Mouse (Mus musculus) limb, embryonic 15.5 days (tissue): ENCODE data around the gene Gm44596. TPM values are rescaled to one million over a fixed set of nuclear protein-coding genes. Genes with fewer than 3 reads are reported as not detected.
A peak's percentile ranks its signal among the peaks of the same experiment; 100 is the strongest.
"Not testable (repeated sequence)": the region's sequence is repeated elsewhere in the genome, so short reads cannot be mapped to it uniquely, and the experiment has no call there.

Source experiments
- ATAC-seq: fragments of 200-750 bp; cut with Nextera tagmentation; 2 replicates; pipeline ENCODE4 v1.8.0; 2017; ENCODE audit warnings: low read depth, moderate TSS enrichment; ENCODE audit not compliant: insufficient number of reproducible peaks, low FRiP score, low TSS enrichment
- H3K27ac ChIP-seq: fragments of 300-500 bp; sonication (generic); 2 replicates; pipeline ENCODE4 v1.5.1; 2015; ENCODE audit warnings: moderate library complexity, mild to moderate bottlenecking, inconsistent platforms
- H3K27me3 ChIP-seq: fragments of 300-500 bp; sonication (generic); 2 replicates; pipeline ENCODE4 v1.6.1; 2015; ENCODE audit warnings: inconsistent platforms
- H3K36me3 ChIP-seq: fragments of 300-500 bp; sonication (generic); 2 replicates; pipeline ENCODE4 v1.6.1; 2015; ENCODE audit warnings: inconsistent platforms
- H3K4me1 ChIP-seq: fragments of 300-500 bp; sonication (generic); 2 replicates; pipeline ENCODE4 v1.6.1; 2015; ENCODE audit warnings: inconsistent platforms
- H3K4me2 ChIP-seq: fragments of 300-500 bp; sonication (generic); 2 replicates; pipeline ENCODE4 v1.6.1; 2015; ENCODE audit warnings: mild to moderate bottlenecking, inconsistent platforms
- H3K4me3 ChIP-seq: fragments of 300-500 bp; sonication (generic); 2 replicates; pipeline ENCODE4 v1.5.1; 2015; ENCODE audit warnings: mild to moderate bottlenecking, inconsistent platforms
- H3K9ac ChIP-seq: fragments of 300-500 bp; sonication (generic); 2 replicates; pipeline ENCODE4 v1.6.1; 2015; ENCODE audit warnings: inconsistent platforms
- H3K9me3 ChIP-seq: fragments of 300-500 bp; sonication (generic); 2 replicates; pipeline ENCODE4 v1.6.1; 2016; ENCODE audit warnings: inconsistent platforms
- WGBS: fragments of 180-500 bp; shearing (Covaris S2); methylation state at CpG from one replicate; pipeline ENCODE4 v1.1.7; 2015; 5-methylcytosine and 5-hydroxymethylcytosine counted together
- polyA plus RNA-seq: library from polyadenylated mRNA; unstranded; fragments of >200 nt; fragmentation: Nextera tagmentation; extraction: Ambion mirVana; gene quantifications from 2 replicates; pipeline ENCODE4 v1.2.1, GENCODE M21; 2015

The Gm44596 gene
- polyA plus RNA-seq, 1 experiment from 2014 or later: not detected

DNA sequence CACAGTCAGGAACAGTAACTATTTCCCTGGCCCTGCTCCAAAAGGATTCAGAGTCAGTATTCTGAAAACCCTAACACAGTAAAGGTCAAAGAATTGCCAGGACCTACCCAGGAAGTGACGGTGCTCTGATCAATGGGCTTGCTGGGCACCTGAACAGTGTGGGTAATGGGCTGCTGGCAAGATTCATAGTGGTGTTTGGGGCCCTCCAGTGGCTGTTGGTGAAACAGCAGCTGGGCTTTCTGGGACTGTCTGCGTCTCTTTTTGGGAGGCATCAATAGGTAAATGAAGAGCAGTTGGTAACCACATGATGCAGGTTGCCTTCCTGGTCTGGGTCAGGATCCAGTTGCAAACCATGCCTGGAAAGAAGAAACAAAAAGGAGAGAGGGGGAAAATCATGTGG lies 16.3 kb upstream of the Gm44596 start:
- 22% methylated on average over 2 of the region's 2 CpGs for WGBS
- Histone ChIP-seq H3K4me2 (no peak overlapping the region), H3K4me3 (no peak overlapping the region), H3K36me3 (peaks cover 25% of the 10 kb centered on the region), H3K27ac (no peak overlapping the region), H3K27me3 (no peaks in the 10 kb centered on the region), H3K9ac (no peak overlapping the region), H3K4me1 (peaks cover 34% of the 10 kb centered on the region), H3K9me3 (no peaks in the 10 kb centered on the region)
- no peak for ATAC-seq

DNA sequence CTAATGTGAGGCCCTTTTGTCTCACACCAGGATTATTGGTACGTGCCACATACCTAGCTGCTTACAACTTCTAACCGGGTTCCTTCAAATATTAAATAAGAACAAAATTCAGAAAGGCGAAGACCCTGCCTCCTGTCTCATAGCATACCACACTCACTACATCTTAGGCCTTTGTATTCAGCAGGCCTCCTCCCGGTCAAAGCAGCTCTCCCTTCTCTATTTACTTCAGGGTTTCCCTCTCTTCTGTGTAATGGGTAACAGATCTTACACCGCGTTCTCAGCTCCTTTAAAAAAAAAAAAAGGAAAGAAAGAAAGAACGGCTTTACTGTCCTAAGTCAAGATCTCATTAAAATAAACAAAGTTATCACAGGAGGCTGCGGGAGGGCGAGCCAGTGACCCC lies 13.4 kb upstream of the Gm44596 start:
- Histone ChIP-seq H3K36me3 (peaks cover 37% of the 10 kb centered on the region), H3K9me3 (no peaks in the 10 kb centered on the region), H3K27me3 (no peaks in the 10 kb centered on the region), H3K27ac (peak overlapping the region; percentile 97), H3K4me3 (peak overlapping the region; percentile 88), H3K9ac (peak overlapping the region; percentile 91), H3K4me2 (peak overlapping the region; percentile 97), H3K4me1 (peaks cover 38% of the 10 kb centered on the region)
- WGBS: 14% methylated on average over 9 of the region's 9 CpGs
- ATAC-seq: no peak

DNA sequence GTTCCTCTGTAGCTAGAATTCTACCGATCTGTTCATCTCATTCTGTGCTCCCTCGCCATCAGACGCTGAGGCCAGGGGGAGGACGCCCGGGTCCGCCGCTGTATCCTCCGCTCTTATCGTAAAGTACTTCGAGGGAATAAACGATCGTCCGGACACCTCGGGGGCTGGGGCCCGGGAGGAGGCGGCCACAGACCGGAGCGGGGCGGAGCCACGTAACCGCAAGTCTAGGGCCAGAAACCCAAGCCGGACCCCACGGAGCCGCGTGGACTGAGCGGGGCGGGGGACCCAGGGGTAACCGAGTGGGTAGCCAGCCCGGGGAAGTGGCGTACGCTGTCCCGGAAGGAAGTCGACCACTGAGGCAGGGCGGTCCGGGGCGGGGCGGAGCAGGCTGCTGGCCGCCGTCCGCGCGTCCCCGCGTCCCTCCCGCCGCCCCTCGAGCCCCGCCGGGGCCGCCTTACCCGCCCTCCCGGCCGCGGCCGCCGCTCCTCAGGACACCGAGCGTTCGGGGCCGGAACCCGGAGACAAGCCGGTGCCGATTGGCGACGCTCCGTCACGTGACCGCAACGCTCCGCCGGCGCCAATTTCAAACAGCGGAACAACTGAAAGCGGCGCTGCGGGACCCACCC lies 12.8 kb upstream of the Gm44596 start, which contains the start of the genes Rhno1 and Foxm1:
Rhno1 (minus strand) TSS at position 531 of the 626 bp plus-strand sequence.
Foxm1 (plus strand) TSS at position 587 of the 626 bp plus-strand sequence.
- ATAC-seq: peak; percentile 91
- peak within 1 kb of the TSS; percentile 97 for H3K4me2 ChIP-seq
- under 1% methylated on average over 60 of the region's 76 CpGs for WGBS
- H3K9me3 ChIP-seq: no peaks in the 10 kb centered on the region
- H3K4me3 ChIP-seq: peak within 1 kb of the TSS; percentile 88
- peaks cover 36% of the 10 kb centered on the region for H3K36me3 ChIP-seq
- H3K9ac ChIP-seq: peak within 1 kb of the TSS; percentile 91
- H3K4me1 ChIP-seq: peaks cover 38% of the 10 kb centered on the region
- no peaks in the 10 kb centered on the region for H3K27me3 ChIP-seq
- H3K27ac ChIP-seq: peak within 1 kb of the TSS; percentile 97

DNA sequence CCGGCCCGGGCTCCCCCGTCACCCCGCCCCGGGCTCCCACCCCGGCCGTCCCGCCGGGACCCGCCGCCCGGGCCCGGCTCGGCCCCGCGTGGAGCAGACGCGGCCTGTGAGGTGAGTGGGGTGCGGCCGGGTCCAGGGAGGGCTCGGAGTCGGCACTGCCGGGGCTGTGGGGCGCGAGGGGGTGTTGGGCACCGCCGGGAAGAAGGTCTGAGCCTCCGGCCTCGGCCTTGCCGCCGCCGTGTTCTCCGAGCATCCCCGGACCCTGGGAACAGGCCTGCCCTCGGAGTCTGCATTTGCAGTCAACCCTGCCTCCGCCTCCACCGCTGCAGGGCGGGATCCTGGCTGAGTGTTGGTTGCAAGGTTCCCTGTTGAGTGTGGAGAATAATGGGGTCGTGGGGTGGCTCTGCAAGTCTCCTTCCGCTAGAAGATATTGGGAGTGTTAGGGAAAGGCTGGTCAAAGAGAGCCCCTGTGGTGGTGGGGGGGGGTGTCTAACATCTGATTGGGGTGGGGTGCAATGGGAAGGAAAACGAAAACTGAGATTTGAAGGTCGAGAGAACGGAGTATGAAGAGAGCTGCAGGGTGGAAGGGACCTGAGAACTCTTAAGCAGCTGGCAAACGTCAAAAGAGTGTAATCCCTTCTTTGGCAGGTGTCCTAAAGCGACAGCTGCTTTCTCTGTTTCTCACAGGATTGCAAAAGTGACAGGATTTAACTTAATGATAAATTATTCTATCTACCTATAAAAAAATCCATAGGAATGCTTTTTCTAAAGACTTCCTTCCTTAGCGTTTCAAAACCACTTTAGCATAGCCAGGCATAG lies 12.1 kb upstream of the Gm44596 start:
- no peaks in the 10 kb centered on the region for H3K9me3 ChIP-seq
- peaks cover 36% of the 10 kb centered on the region for H3K36me3 ChIP-seq
- H3K4me2 ChIP-seq: peak overlapping the region; percentile 97
- WGBS: under 1% methylated on average over 45 of the region's 46 CpGs
- no peaks in the 10 kb centered on the region for H3K27me3 ChIP-seq
- H3K4me1 ChIP-seq: peaks cover 38% of the 10 kb centered on the region
- peak overlapping the region; percentile 88 for H3K4me3 ChIP-seq
- ATAC-seq: no peak; the same call in 1 of the 2 replicates
- H3K9ac ChIP-seq: peak overlapping the region; percentile 91
- H3K27ac ChIP-seq: peak overlapping the region; percentile 97

DNA sequence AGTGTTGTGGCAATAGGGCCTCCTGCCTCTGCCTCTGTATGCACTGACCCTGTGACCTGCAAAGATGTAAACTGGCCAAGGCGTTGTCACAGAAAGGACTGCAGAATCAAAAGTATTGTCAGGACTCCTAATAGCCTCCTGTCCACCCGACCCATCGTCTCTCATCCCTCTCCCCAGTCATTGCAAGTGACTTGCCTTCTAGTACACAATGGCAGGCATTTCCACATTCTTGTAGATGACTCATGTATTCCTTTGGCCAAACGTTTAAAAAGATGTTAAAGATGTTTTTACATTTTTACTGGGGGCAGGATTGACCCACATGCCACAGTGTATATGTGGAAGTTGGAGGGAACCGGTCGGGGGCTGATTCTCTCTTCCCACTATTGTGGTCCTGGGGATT lies 10.6 kb upstream of the Gm44596 start:
- H3K9ac ChIP-seq: no peak overlapping the region
- H3K27ac ChIP-seq: no peak overlapping the region
- H3K9me3 ChIP-seq: no peaks in the 10 kb centered on the region
- 78% methylated on average over 6 of the region's 6 CpGs for WGBS
- H3K36me3 ChIP-seq: peaks cover 40% of the 10 kb centered on the region
- no peak for ATAC-seq
- no peak overlapping the region for H3K4me3 ChIP-seq
- H3K4me2 ChIP-seq: no peak overlapping the region
- H3K4me1 ChIP-seq: peaks cover 38% of the 10 kb centered on the region
- no peaks in the 10 kb centered on the region for H3K27me3 ChIP-seq

DNA sequence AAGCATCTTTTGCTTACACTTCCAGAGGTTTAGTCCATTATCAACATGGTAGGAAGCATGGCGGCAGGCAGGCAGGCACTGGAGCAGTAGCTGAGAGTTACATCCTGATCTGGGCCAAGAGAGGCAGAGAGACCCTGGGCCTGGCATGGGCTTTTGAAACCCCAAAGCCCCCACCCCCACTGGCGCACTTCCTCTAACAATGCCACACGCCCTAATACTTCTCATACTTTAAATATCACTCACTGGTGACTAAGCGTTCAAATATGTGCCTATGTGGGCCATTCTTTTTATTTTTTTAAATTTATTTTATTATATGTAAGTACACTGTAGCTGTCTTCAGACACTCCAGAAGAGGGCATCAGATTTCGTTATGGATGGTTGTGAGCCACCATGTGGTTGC lies 8.8 kb upstream of the Gm44596 start:
- Histone ChIP-seq H3K9ac (no peak overlapping the region), H3K9me3 (no peaks in the 10 kb centered on the region), H3K4me1 (peaks cover 26% of the 10 kb centered on the region), H3K36me3 (peaks cover 58% of the 10 kb centered on the region), H3K27ac (no peak overlapping the region), H3K4me3 (no peak overlapping the region), H3K27me3 (no peaks in the 10 kb centered on the region), H3K4me2 (no peak overlapping the region)
- ATAC-seq: no peak
- WGBS: 88% methylated on average over 5 of the region's 5 CpGs

DNA sequence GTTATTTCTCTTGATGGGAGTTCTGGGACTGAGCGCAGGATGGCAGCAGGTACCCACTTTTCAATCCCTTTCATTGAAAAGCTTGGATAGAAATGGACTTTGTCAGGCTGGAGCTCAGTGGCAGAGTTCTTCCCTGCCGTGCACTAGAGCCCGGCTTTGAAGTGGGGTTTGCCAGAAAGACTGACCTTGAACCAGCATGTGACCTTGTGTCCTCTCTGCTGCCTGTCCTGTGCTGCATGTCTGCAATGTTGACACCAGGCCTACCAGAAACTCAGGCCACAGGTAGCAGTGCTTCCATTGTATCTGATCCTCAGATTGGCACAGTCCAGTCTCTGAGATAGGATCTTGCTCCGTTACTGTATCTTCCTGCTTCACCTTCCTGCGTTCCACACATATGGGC lies 5.3 kb upstream of the Gm44596 start:
- H3K4me1 ChIP-seq: peaks cover 13% of the 10 kb centered on the region
- no peak overlapping the region for H3K9ac ChIP-seq
- no peak overlapping the region for H3K27ac ChIP-seq
- H3K4me3 ChIP-seq: no peak overlapping the region
- no peaks in the 10 kb centered on the region for H3K27me3 ChIP-seq
- no peak overlapping the region for H3K4me2 ChIP-seq
- no peak for ATAC-seq
- H3K9me3 ChIP-seq: no peaks in the 10 kb centered on the region
- WGBS: 90% methylated on average over 5 of the region's 5 CpGs
- H3K36me3 ChIP-seq: peaks cover 92% of the 10 kb centered on the region

DNA sequence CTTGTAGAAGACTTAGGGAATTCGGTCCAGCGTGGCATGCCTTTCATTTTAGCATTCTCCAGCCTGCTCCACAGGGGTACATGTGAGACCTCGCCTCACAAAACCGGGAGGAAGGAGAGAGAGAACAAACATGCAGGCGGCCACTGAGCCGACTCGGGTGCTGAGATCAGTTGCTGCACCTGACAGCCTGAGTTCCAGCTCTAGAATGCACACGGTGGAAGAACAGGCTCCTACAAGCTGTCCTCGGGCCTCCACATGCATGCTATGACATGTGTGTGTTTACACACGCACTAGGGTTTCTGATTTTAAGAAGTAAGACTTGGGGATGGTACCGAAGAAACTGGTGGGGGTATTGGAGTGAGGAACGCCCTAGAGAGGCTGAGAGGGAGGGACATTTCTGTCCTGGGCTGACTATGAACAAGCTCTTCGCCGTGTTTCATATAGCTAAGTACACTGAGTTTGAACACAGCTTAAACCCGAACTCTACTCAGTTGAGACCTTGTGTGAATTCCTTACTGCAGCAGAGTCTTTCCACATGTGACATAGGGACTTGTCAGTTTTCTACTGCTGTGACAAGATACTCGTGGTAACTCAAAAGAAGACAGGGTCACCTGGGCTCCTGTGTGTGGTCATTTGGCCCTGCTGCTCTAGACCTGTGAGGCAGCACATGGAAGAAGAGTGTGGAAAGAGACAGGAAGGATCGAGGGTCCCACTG lies 1.2 kb downstream of the Gm44596 start:
- ATAC-seq: no peak
- H3K9me3 ChIP-seq: no peaks in the 10 kb centered on the region
- no peak overlapping the region for H3K4me2 ChIP-seq
- 78% methylated on average over 17 of the region's 17 CpGs for WGBS
- peak overlapping the region; percentile 57; the same call in 1 of the 2 replicates for H3K27ac ChIP-seq
- peaks cover 44% of the 10 kb centered on the region for H3K36me3 ChIP-seq
- no peaks in the 10 kb centered on the region for H3K27me3 ChIP-seq
- H3K9ac ChIP-seq: no peak overlapping the region
- no peak overlapping the region for H3K4me3 ChIP-seq
- H3K4me1 ChIP-seq: peaks cover 7% of the 10 kb centered on the region; the same call in 1 of the 2 replicates

DNA sequence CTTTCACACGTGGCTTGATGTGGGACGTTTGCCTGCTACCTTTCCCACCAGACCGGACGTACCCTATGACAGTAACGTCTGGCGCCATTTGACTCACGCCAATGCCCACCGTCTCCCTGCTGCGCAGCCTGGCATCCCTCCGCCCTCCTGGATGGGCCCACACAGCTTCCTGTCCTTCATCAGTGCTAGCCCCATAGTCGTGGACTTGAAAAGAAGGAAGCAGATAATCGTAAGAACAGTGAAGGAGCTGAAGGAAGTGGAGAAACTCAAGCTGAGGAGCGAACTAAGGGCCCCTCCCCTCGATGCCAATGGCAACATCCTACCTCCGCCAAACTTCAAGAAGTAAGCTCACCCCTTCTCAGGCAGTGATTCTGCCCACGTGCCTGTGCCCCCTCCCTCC lies 4.3 kb downstream of the Gm44596 start:
- H3K9ac ChIP-seq: no peak overlapping the region
- no peak for ATAC-seq
- peaks cover 14% of the 10 kb centered on the region for H3K36me3 ChIP-seq
- 82% methylated on average over 16 of the region's 16 CpGs for WGBS
- H3K4me2 ChIP-seq: no peak overlapping the region
- H3K4me3 ChIP-seq: no peak overlapping the region
- H3K4me1 ChIP-seq: peaks cover 6% of the 10 kb centered on the region; the same call in 1 of the 2 replicates
- no peaks in the 10 kb centered on the region for H3K9me3 ChIP-seq
- no peaks in the 10 kb centered on the region for H3K27me3 ChIP-seq
- no peak overlapping the region for H3K27ac ChIP-seq

DNA sequence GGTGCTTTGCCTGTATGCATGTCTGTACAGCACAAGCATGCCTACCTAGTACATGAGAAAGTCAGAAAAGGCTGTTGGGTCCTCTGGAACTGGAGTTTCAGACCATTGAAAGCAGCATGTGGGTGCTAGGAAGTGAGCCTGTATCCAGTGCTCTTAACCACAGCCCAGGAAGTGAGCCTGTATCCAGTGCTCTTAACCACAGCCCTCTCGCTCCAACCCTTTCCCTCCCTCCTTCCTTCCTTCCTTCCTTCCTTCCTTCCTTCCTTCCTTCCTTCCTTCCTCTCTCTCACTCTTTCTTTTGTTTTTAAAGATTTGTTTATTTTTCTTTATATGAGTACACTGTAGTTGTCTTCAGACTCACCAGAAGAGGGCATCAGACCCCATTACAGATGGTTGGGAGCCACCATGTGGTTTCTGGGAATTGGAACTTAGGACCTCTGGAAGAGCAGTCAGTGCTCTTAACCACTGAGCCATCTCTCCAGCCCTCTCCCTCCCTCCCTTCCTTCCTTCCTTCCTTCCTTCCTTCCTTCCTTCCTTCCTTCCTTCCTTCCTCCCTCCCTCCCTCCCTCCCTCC lies 5.4 kb downstream of the Gm44596 start:
- 73% methylated on average over 1 of the region's 1 CpGs for WGBS
- not testable (repeated sequence) for H3K4me1 ChIP-seq, ATAC-seq, H3K4me3 ChIP-seq, H3K27ac ChIP-seq, H3K9ac ChIP-seq, H3K9me3 ChIP-seq, H3K4me2 ChIP-seq, H3K27me3 ChIP-seq, H3K36me3 ChIP-seq

DNA sequence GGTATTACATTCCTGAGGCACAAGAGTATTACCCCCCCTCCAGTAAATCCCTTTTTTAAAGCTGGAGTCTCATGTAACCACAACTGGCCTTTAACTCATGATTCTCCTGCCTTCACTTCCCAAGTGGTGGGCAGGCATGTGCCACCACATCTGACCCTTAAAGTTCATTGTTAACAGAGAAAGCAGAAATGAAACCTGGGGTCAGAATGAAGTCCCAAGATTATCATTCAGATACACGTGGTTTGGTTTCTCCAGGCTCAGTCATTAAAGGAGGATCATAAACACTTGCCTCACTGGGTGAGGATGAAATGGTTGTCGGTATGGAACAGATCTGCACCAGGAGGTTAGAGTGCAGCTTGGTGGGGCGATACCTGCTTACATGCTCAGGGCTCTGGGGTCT lies 6.0 kb downstream of the Gm44596 start:
- H3K27ac ChIP-seq: no peak overlapping the region
- no peaks in the 10 kb centered on the region for H3K4me1 ChIP-seq
- no peak overlapping the region for H3K9ac ChIP-seq
- ATAC-seq: no peak
- H3K4me3 ChIP-seq: no peak overlapping the region
- H3K27me3 ChIP-seq: no peaks in the 10 kb centered on the region
- H3K9me3 ChIP-seq: no peaks in the 10 kb centered on the region
- no peak overlapping the region for H3K4me2 ChIP-seq
- peaks cover 4% of the 10 kb centered on the region for H3K36me3 ChIP-seq
- WGBS: 51% methylated on average over 3 of the region's 3 CpGs
